Mouse (Mus musculus): ENCODE measurements around the gene Plekhm2. TPM values are rescaled to one million over a fixed set of nuclear protein-coding genes. Genes with fewer than 3 reads are reported as not detected.

The Plekhm2 gene
- total and polyA plus RNA-seq, 3 experiments, result 6.5 to 15.4 TPM; not detected in 1

DNA sequence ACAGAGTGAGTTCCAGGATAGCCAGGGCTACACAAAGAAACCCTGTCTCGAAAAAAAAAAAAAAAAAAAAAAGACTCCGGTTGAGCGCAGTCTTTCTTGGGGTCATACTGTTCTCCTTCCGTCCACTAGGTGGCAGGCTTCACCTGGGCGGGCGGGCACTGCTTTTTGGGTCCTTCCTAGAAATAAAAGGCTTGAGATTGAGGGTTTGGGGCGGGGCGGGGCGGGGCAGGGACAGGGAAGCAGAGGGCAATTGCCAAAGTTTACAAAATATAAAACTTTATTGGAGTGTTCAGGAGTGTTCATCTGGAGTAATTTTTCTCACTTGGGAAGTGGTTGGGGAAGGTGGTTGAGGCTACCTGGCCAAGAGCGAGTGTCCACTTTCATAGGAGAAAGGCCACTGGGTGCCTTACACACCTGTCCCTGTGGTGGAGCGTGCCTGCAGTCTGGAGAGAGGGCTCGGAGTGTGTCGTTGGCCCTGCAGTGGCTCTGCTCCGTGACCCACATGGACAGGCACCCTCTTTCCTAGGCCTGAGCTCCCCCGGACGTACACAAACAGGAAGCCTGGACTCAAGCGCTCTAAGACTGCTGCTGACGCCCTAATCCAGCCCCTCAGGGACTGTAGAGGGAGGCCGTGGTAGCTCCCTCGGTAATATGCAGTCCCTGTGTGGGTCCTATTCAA, 46.0 kb downstream of the Plekhm2 start, which contains the start of gene Tmem82 (continued):
- no peak for TF ChIP-seq MEF2A (IDR thresholded peaks at IDR 0.05; ENCODE audit: extremely low read depth, insufficient replicate concordance, low read depth, low read length, poor library complexity, severe bottlenecking)
- no peak for TF ChIP-seq MAFK (IDR thresholded peaks at IDR 0.05; ENCODE audit: borderline replicate concordance, low read depth, low read length)
- TF ChIP-seq MYB (IDR thresholded peaks at IDR 0.05; ENCODE audit: low read depth, low read length), result no peak
- TF ChIP-seq KAT2A (conservative IDR thresholded peaks at IDR 0.05; ENCODE audit: low read depth, low read length), result no peak
- TF ChIP-seq RAD21 (IDR thresholded peaks at IDR 0.05; ENCODE audit: low read depth, low read length), result peak; percentile 76
- TF ChIP-seq TCF12 (IDR thresholded peaks at IDR 0.05; ENCODE audit: low read depth, low read length), result 0 out of 2 replicates have a peak, but pooled peaks have one; percentile 19
- TF ChIP-seq RCOR1 (IDR thresholded peaks at IDR 0.05; ENCODE audit: low read depth, low read length), result 0 out of 2 replicates have a peak, but pooled peaks have one; percentile 26
- no peak for TF ChIP-seq POLR2AphosphoS5 (IDR thresholded peaks at IDR 0.05; ENCODE audit: borderline replicate concordance, low read depth, low read length)
- peak; percentile 82 for TF ChIP-seq ZC3H11A (IDR thresholded peaks at IDR 0.05; ENCODE audit: low read depth, low read length)
- TF ChIP-seq ETS1 (IDR thresholded peaks at IDR 0.05; ENCODE audit: low read depth, low read length), result no peak; the same call in 1 of the 2 replicates
- TF ChIP-seq SMC3 (IDR thresholded peaks at IDR 0.05; ENCODE audit: low read depth, low read length), result peak; percentile 79
- TF ChIP-seq USF1 (IDR thresholded peaks at IDR 0.05; ENCODE audit: low read depth, low read length), result no peak
- no peak for TF ChIP-seq ZMIZ1 (IDR thresholded peaks at IDR 0.05; ENCODE audit: low read depth, low read length)
- no peak for TF ChIP-seq UBTF (IDR thresholded peaks at IDR 0.05; ENCODE audit: borderline replicate concordance, insufficient read depth, low read depth, low read length)
- TF ChIP-seq E2F4 (IDR thresholded peaks at IDR 0.05; ENCODE audit: borderline replicate concordance, low read depth, low read length), result no peak
- TF ChIP-seq POLR2AphosphoS2 (IDR thresholded peaks at IDR 0.05; ENCODE audit: low read length), result no peak
- no peak for TF ChIP-seq EP300 (IDR thresholded peaks at IDR 0.05; ENCODE audit: low read depth in 1 of 2, low read length in 2 of 2)
- no peak for TF ChIP-seq TAL1 (IDR thresholded peaks at IDR 0.05; ENCODE audit: low read length)
- no peak for TF ChIP-seq POLR2A (IDR thresholded peaks at IDR 0.05; ENCODE audit: control insufficient read depth in 1 of 2, insufficient read depth in 1 of 2, low read depth in 1 of 2, low read length in 2 of 2, poor library complexity in 1 of 2)
- TF ChIP-seq GATA1 (IDR thresholded peaks at IDR 0.05; ENCODE audit: low read depth, low read length), result no peak
- TF ChIP-seq MAZ (IDR thresholded peaks at IDR 0.05; ENCODE audit: low read depth, low read length), result no peak
- no peak for TF ChIP-seq NRF1 (IDR thresholded peaks at IDR 0.05; ENCODE audit: insufficient read depth, low read depth, low read length, poor library complexity, severe bottlenecking)

All from MEL (cell line).